Mouse (Mus musculus): ENCODE measurements around the gene Epn3. TPM values are rescaled to one million over a fixed set of nuclear protein-coding genes. Genes with fewer than 3 reads are reported as not detected.

Epn3 gene
- polyA plus RNA-seq, 1 experiment: not detected

- Histone ChIP-seq H3K4me3 (ENCODE audit: insufficient read depth, low read length) (no peak overlapping the region), H3K27ac (ENCODE audit: insufficient read depth, low read depth, low read length) (no peak overlapping the region), H3K4me1 (ENCODE audit: control insufficient read depth, insufficient read depth, low read length) (no peaks in the 10 kb centered on the region)
- no peak for TF ChIP-seq CTCF (IDR thresholded peaks at IDR 0.05; ENCODE audit: low read depth, low read length)
- no peak for TF ChIP-seq POLR2A (IDR thresholded peaks at IDR 0.05; ENCODE audit: borderline replicate concordance, low read depth, low read length)
These were observed 739 bp downstream of the Epn3 start for GRCm38 (mm10) chr11:94499035-94499434.

DNA sequence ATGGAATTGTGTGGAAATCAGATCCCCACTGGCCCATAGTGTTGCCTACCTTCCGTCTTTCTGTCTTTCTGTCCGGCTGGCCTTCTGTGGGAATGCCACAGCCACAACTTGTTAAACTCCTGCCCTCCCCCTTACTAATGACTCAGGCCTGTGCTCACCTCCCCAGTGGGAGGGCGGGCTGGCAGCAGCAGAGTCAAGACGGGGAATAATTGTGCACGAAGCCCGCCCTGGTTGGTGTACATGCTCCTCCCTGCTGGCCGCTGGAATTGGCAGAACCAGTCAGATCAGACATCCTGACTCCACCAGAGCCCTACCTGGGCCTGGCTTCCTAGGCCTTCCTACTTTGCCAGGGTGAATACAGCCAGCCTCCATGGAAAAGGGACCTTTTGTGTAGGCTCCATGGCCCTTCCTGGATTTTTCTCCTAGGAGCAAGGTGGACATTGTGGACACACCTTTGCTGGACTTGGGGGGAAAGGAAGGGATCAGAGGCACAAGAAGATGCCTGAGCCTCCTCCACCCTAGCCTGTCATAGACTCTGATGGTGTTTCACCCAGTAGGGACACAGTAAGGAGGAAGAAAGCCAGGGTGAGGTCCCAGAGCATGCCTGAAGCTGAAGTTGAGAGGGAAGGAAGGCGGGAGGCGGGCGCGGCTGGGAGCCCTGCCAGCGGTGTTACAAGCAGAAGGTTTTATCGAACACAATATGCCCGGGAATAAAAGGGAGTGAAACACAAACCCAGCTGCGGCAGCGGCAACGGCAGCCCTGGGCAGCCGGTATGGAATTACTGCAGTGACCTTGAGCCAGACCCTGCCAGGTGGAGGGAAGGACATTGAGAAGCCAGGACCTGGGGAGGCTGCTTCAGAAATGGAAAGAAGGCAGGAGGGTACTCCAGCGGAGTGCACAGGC, 1.4 kb downstream of the Epn3 start:
- Histone ChIP-seq H3K4me3 (ENCODE audit: insufficient read depth, low read length) (no peak overlapping the region), H3K27ac (ENCODE audit: insufficient read depth, low read depth, low read length) (no peak overlapping the region), H3K4me1 (ENCODE audit: control insufficient read depth, insufficient read depth, low read length) (no peaks in the 10 kb centered on the region)
- TF ChIP-seq CTCF (IDR thresholded peaks at IDR 0.05; ENCODE audit: low read depth, low read length): no peak
- TF ChIP-seq POLR2A (IDR thresholded peaks at IDR 0.05; ENCODE audit: borderline replicate concordance, low read depth, low read length): no peak

DNA sequence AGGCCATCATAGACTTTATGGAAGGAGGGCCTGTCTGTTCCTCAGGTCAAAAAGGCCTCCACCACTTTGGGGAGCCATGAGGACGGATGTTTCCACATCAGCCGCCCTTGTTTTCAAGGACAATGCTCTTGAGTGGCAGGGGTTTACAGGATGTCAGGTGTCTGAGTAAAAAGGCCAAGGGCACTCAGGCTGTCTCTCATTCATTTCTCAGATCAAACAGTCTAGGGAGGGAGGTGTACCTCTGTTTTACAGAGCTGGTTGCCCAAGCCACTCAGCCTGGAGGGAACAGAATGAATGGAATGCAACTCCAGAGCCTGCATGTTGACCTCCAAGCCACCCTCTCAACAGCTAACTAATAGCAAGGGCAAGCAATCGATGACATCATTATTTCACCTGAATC, 4.4 kb downstream of the Epn3 start:
- no peaks in the 10 kb centered on the region for H3K4me1 ChIP-seq (ENCODE audit: control insufficient read depth, insufficient read depth, low read length)
- no peak overlapping the region for H3K4me3 ChIP-seq (ENCODE audit: insufficient read depth, low read length)
- TF ChIP-seq POLR2A (IDR thresholded peaks at IDR 0.05; ENCODE audit: borderline replicate concordance, low read depth, low read length) (no peak), CTCF (IDR thresholded peaks at IDR 0.05; ENCODE audit: low read depth, low read length) (no peak)
- no peak overlapping the region for H3K27ac ChIP-seq (ENCODE audit: insufficient read depth, low read depth, low read length)

GRCm38 (mm10) chr11:94491749-94492099, 8.1 kb downstream of the Epn3 start:
- Histone ChIP-seq H3K4me1 (ENCODE audit: control insufficient read depth, insufficient read depth, low read length) (no peaks in the 10 kb centered on the region), H3K4me3 (ENCODE audit: insufficient read depth, low read length) (no peak overlapping the region), H3K27ac (ENCODE audit: insufficient read depth, low read depth, low read length) (no peak overlapping the region)
- TF ChIP-seq CTCF (IDR thresholded peaks at IDR 0.05; ENCODE audit: low read depth, low read length): no peak
- no peak for TF ChIP-seq POLR2A (IDR thresholded peaks at IDR 0.05; ENCODE audit: borderline replicate concordance, low read depth, low read length)

GRCm38 (mm10) chr11:94491035-94491748, 8.6 kb downstream of the Epn3 start:
- peak overlapping the region; percentile 47 for H3K4me3 ChIP-seq (ENCODE audit: insufficient read depth, low read length)

DNA sequence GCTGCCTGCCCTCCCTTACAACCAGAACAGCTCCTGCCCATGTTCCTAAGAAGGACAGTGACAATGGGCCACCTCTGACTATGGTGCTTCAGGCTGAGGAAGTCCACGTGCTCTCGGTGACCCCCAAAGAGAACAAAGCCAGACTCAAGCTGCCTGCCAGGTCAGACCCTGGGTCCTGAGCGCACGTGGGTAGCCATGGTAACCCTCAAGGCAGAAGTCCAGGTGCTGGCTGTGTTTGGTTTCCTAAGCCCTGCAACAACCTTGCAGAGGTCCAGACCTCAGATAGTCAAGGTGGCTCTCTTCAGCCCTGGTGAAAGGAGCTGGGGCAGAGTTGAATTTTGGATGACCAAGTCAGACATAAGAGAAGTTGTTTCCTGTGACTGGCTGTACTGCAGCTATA, 10.0 kb downstream of the Epn3 start:
- Histone ChIP-seq H3K4me3 (ENCODE audit: insufficient read depth, low read length) (no peak overlapping the region), H3K27ac (ENCODE audit: insufficient read depth, low read depth, low read length) (no peak overlapping the region), H3K4me1 (ENCODE audit: control insufficient read depth, insufficient read depth, low read length) (no peaks in the 10 kb centered on the region)
- no peak for TF ChIP-seq POLR2A (IDR thresholded peaks at IDR 0.05; ENCODE audit: borderline replicate concordance, low read depth, low read length)
- no peak for TF ChIP-seq CTCF (IDR thresholded peaks at IDR 0.05; ENCODE audit: low read depth, low read length)

More at GRCm38 (mm10) chr11:94491035-94491748, 8.6 kb downstream of the Epn3 start:
- Histone ChIP-seq H3K4me1 (ENCODE audit: control insufficient read depth, insufficient read depth, low read length) (no peaks in the 10 kb centered on the region), H3K27ac (ENCODE audit: insufficient read depth, low read depth, low read length) (no peak overlapping the region)
- TF ChIP-seq CTCF (IDR thresholded peaks at IDR 0.05; ENCODE audit: low read depth, low read length) (no peak), POLR2A (IDR thresholded peaks at IDR 0.05; ENCODE audit: borderline replicate concordance, low read depth, low read length) (no peak)

- Histone ChIP-seq H3K4me1 (ENCODE audit: control insufficient read depth, insufficient read depth, low read length) (no peaks in the 10 kb centered on the region), H3K4me3 (ENCODE audit: insufficient read depth, low read length) (no peak overlapping the region), H3K27ac (ENCODE audit: insufficient read depth, low read depth, low read length) (no peak overlapping the region)
- no peak for TF ChIP-seq POLR2A (IDR thresholded peaks at IDR 0.05; ENCODE audit: borderline replicate concordance, low read depth, low read length)
- TF ChIP-seq CTCF (IDR thresholded peaks at IDR 0.05; ENCODE audit: low read depth, low read length): no peak
These were observed 10.8 kb downstream of the Epn3 start for GRCm38 (mm10) chr11:94488767-94489533.

DNA sequence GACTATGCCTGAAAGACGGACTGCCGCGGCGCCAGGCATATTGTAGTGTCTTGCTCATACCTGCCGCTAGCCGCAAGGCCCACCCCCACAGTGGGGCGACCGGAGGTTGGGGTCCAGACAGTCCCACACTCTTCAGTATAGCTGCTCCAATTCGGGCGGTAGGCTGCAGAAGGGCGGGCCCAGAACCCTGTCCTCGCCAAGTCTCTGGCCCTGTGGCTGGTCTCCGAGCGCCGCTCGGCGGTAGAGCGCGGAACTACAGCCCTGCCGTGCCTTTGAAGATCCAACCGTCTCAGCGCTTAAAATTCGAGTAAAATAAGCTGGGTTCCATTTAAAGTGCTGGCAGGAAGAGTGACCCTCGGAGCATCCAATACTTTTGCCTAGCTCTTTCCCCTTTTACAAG, 13.8 kb downstream of the Epn3 start, which contains the start of gene Spata20:
Gene Spata20, minus strand, starts transcription at position 179 of the 400 bp plus-strand sequence.
- H3K4me3 ChIP-seq (ENCODE audit: insufficient read depth, low read length): no peak within 1 kb of the TSS
- H3K4me1 ChIP-seq (ENCODE audit: control insufficient read depth, insufficient read depth, low read length): no peaks in the 10 kb centered on the region
- no peak within 1 kb of the TSS for H3K27ac ChIP-seq (ENCODE audit: insufficient read depth, low read depth, low read length)
- TF ChIP-seq CTCF (IDR thresholded peaks at IDR 0.05; ENCODE audit: low read depth, low read length) (peak; percentile 95), POLR2A (IDR thresholded peaks at IDR 0.05; ENCODE audit: borderline replicate concordance, low read depth, low read length) (no peak)

DNA sequence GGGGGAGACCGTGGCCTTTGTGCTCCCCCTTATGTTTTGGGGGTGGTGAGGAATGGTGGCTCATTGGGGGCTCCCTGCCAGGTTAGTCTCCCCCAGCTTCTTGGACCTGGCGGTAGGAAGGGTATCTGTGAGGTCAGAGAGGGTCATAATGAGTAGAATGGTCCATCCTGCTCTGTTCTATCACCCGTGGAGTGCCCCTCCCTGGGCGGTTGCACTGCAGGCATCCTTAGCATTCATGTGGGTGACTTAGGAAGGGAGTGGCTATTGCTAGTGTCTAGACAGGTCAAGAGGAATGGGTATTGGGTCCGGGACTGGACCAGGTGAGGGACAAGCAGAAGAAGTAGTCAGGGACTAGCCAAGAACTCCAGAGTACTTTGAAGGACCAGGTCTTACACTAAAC, 14.6 kb downstream of the Epn3 start:
- TF ChIP-seq POLR2A (IDR thresholded peaks at IDR 0.05; ENCODE audit: borderline replicate concordance, low read depth, low read length): no peak
- no peak for TF ChIP-seq CTCF (IDR thresholded peaks at IDR 0.05; ENCODE audit: low read depth, low read length)
- Histone ChIP-seq H3K4me3 (ENCODE audit: insufficient read depth, low read length) (no peak overlapping the region), H3K4me1 (ENCODE audit: control insufficient read depth, insufficient read depth, low read length) (no peaks in the 10 kb centered on the region), H3K27ac (ENCODE audit: insufficient read depth, low read depth, low read length) (no peak overlapping the region)

Measured in bone marrow macrophage, adult 2 months (primary cell).